Mouse (Mus musculus): ENCODE data around the gene Gss.

DNA sequence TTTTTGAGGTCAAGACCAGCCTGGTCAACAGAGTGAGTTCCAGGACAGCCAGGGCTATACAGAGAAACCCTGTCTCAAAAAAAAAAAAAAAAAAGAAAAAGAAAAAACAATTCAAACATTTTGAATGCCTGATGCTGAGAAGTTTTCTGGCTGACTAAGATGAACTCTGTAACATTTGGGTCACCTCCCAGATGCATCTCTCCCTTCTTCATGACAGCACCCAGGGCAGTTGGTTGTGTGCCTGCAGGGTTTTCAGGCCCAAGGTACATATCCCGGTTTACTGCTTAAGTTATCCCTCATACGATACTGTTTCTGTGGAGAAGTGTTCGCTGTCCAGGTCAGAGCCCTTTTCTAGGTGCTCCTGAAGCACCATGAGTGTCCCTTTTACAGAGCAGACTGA, 12.3 kb downstream of the Gss start:
- TF ChIP-seq CTCF (IDR thresholded peaks at IDR 0.05; ENCODE audit: low read depth): no peak
- TF ChIP-seq EP300 (optimal IDR thresholded peaks at IDR 0.05): no peak

Data from stomach, postnatal 0 days (tissue).